Mouse (Mus musculus) limb, embryonic 13.5 days (tissue): Measurements from ENCODE around the gene Gm8104. TPM values are rescaled to one million over a fixed set of nuclear protein-coding genes. Genes with fewer than 3 reads are reported as not detected.
"Not testable (repeated sequence)": the region's sequence is repeated elsewhere in the genome, so short reads cannot be mapped to it uniquely, and the experiment has no call there.

Experiments
- ATAC-seq: fragments of 200-750 bp; cut with Nextera tagmentation; 2 replicates; pipeline ENCODE4 v1.8.0; 2017; ENCODE audit warnings: low read depth, moderate number of reproducible peaks, moderate TSS enrichment; ENCODE audit not compliant: low FRiP score
- H3K27ac ChIP-seq: fragments of 300-500 bp; sonication (generic); 2 replicates; pipeline ENCODE4 v1.5.1; 2015; ENCODE audit warnings: inconsistent platforms, mild to moderate bottlenecking, moderate library complexity
- H3K27me3 ChIP-seq: fragments of 300-500 bp; sonication (generic); 2 replicates; pipeline ENCODE4 v1.6.1; 2015; ENCODE audit warnings: mild to moderate bottlenecking, inconsistent platforms
- H3K36me3 ChIP-seq: fragments of 300-500 bp; sonication (generic); 2 replicates; pipeline ENCODE4 v1.6.1; 2015; ENCODE audit warnings: inconsistent platforms, mild to moderate bottlenecking, moderate library complexity
- H3K4me1 ChIP-seq: fragments of 300-500 bp; sonication (generic); 2 replicates; pipeline ENCODE4 v1.6.1; 2015; ENCODE audit warnings: inconsistent platforms
- H3K4me2 ChIP-seq: fragments of 300-500 bp; sonication (generic); replicated peaks from 2 replicates; pipeline ENCODE4 v1.6.1; 2015; ENCODE audit warnings: inconsistent platforms, mild to moderate bottlenecking, moderate library complexity
- H3K4me3 ChIP-seq: fragments of 300-500 bp; sonication (generic); 2 replicates; pipeline ENCODE4 v1.5.1; 2015; ENCODE audit warnings: moderate library complexity, mild to moderate bottlenecking, inconsistent platforms
- H3K9ac ChIP-seq: fragments of 300-500 bp; sonication (generic); 2 replicates; pipeline ENCODE4 v1.6.1; 2015; ENCODE audit warnings: mild to moderate bottlenecking, inconsistent platforms
- H3K9me3 ChIP-seq: fragments of 300-500 bp; sonication (generic); 2 replicates; pipeline ENCODE4 v1.6.1; 2016; ENCODE audit warnings: inconsistent platforms
- WGBS: fragments of 180-500 bp; shearing (Covaris S2); methylation state at CpG from one replicate; pipeline ENCODE4 v1.1.7; 2015; 5-methylcytosine and 5-hydroxymethylcytosine counted together
- polyA plus RNA-seq: library from polyadenylated mRNA; unstranded; fragments of >200 nt; fragmentation: Nextera tagmentation; extraction: Ambion mirVana; gene quantifications from 2 replicates; pipeline ENCODE4 v1.2.1, GENCODE M21; 2015

The Gm8104 gene
- polyA plus RNA-seq = 0.08 TPM in 1 of 2 replicates, not detected in the other

DNA sequence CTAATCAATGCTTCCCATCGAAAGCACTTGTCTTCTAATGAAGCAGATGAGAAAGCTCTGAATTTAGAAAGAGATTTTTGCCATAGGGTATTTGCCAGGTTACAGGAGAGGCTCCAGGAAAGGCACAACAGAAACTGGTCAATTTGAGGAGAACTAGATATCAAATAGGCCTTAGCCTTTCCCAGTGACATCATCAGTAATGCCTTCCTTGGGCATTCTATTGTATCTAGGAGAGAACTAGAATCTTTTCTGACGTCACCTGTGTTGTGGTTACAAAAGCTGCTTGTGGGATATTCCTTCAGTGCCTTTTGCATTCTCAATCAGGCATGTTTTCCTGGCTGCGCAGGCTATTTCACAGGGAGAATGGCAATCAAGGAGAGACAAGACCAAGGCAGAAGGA, at the start of gene Gm8104:
Gene Gm8104 (plus strand): TSS at position 301 of the 400 bp plus-strand sequence.
- H3K9me3 ChIP-seq, H3K9ac ChIP-seq, H3K27ac ChIP-seq, H3K4me2 ChIP-seq, H3K27me3 ChIP-seq, H3K36me3 ChIP-seq, H3K4me3 ChIP-seq, ATAC-seq, H3K4me1 ChIP-seq: not testable (repeated sequence)
- WGBS = 79% methylated on average over 3 of the region's 3 CpGs

- H3K27me3 ChIP-seq, H3K4me3 ChIP-seq, H3K27ac ChIP-seq, H3K4me1 ChIP-seq, H3K4me2 ChIP-seq, H3K36me3 ChIP-seq, ATAC-seq, H3K9me3 ChIP-seq, H3K9ac ChIP-seq: not testable (repeated sequence)
- 79% methylated on average over 3 of the region's 3 CpGs for WGBS
These were observed 42.3 kb upstream of the Gm8104 start for GRCm38 (mm10) chr14:43058063-43058462.

DNA sequence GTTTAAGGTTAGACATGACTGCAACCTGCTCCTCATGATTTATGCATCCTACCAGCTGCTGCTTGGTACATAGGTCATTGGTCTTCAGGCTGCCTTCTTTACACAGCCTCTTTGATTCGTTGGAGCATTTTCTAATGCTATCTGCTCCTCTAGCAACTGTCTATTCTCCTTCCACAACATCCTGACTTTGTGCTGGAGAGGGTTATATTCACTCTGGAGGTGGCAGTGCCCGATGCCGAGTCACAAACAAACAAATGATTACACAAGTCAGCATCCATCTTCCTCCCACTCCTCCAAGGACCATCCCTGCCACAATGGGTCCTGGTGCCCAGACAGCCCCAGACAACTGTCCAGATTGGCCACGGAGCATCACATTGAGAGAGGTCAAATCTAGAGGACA, 40.2 kb upstream of the Gm8104 start:
- H3K9ac ChIP-seq, H3K27me3 ChIP-seq, H3K36me3 ChIP-seq, H3K9me3 ChIP-seq, ATAC-seq, H3K27ac ChIP-seq, H3K4me3 ChIP-seq, H3K4me1 ChIP-seq, H3K4me2 ChIP-seq: not testable (repeated sequence)
- WGBS = 70% methylated on average over 4 of the region's 4 CpGs

DNA sequence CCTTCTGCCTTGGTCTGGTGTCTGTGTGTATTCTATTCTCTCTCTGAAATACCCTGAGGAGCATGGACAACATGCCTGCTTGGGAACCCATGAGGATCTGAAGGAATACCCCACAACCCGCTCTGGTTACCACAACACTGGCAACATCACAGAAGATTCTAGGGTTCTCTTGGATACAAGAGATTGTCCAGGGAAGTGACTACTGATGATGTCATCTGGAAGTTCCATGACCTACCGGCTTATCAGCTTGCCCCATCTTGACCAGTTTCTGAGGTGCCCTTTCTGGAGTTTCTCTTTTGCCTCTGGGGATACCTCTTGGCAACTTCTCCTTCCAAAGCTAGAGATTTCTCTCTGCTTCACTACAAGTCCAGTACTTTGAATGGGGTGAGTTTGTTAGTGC, 23.9 kb upstream of the Gm8104 start, which contains the start of gene Gm8094:
Gene Gm8094 (minus strand): TSS at position 101 of the 400 bp plus-strand sequence.
- ATAC-seq, H3K9me3 ChIP-seq, H3K4me1 ChIP-seq, H3K4me3 ChIP-seq, H3K27ac ChIP-seq, H3K9ac ChIP-seq, H3K4me2 ChIP-seq, H3K27me3 ChIP-seq, H3K36me3 ChIP-seq: not testable (repeated sequence)
- WGBS = 82% methylated on average over 2 of the region's 2 CpGs

- not testable (repeated sequence) for H3K36me3 ChIP-seq, H3K27ac ChIP-seq, H3K9me3 ChIP-seq, H3K4me1 ChIP-seq, H3K27me3 ChIP-seq, H3K4me3 ChIP-seq, H3K4me2 ChIP-seq, H3K9ac ChIP-seq, ATAC-seq
- 79% methylated on average over 1 of the region's 1 CpGs for WGBS
These were observed 15.3 kb upstream of the Gm8104 start for GRCm38 (mm10) chr14:43084936-43085730.

DNA sequence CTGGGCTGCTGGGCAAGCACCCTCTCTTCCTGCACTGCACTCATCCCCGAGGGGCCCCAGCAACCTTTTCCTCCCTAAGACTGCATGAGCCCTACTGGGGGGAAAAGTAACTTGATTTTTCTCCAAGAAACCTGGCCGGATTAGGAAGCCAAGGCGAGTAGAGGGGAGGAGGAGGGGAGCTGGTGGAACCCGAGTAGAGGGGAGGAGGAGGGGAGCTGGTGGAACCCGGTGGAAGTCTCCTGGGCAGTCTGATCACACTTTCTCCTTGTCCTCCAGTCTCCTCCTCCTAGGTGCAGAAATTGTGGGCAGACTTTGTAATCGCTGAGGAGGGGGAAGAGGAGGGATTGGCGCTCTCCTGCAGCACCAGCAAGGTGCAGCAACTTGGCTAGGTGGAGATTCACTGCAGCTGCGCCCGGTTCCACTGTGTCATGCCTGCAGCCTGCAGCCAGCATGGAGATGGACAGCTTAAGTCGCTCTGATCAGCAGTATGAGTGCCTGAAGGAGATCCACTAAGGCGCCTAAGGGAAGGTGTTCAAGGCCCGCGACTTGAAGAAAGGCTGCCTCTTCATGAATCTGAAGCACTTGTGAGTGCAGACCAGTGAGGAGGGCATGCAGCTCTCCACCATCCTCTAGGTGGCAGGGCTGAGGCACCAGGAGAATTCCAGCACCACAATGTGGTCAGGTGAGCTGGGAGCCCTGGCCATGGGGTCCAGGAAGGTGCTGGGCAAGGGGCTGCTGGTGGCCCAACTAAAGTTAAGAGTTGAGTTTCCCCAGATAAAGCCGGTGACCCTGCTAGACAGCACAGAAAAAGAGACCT, 11.1 kb upstream of the Gm8104 start:
- WGBS = 38% methylated on average over 1 of the region's 14 CpGs
- not testable (repeated sequence) for H3K27ac ChIP-seq, H3K4me2 ChIP-seq, H3K9ac ChIP-seq, H3K4me3 ChIP-seq, H3K36me3 ChIP-seq, H3K27me3 ChIP-seq, H3K9me3 ChIP-seq, ATAC-seq, H3K4me1 ChIP-seq

GRCm38 (mm10) chr14:43119673-43120072, 19.3 kb downstream of the Gm8104 start:
- H3K4me2 ChIP-seq, H3K9ac ChIP-seq, H3K27ac ChIP-seq, H3K4me3 ChIP-seq, H3K4me1 ChIP-seq, H3K27me3 ChIP-seq, H3K9me3 ChIP-seq, ATAC-seq, H3K36me3 ChIP-seq: not testable (repeated sequence)
- 85% methylated on average over 3 of the region's 3 CpGs for WGBS

DNA sequence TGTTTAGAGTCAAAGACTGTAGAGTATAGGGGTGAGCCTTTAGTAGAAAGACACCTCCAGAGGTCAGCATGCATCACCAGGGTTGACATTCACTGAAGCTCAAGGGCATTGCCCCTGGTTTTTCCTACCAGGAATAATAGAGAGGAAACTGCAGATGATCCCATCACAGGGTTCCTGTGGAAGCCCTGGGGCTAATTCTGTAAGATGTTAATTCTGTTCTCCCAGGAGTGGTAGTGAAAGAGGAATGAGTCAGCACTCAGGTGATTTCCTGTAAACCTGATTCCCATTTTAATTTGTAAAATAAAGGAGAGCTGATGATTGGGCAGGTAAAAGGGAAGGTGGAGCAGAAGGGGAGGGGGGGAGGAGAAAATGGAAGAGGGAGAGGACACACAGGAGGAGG, 25.9 kb downstream of the Gm8104 start:
- H3K27me3 ChIP-seq, H3K4me3 ChIP-seq, H3K9me3 ChIP-seq, H3K4me1 ChIP-seq, ATAC-seq, H3K9ac ChIP-seq, H3K27ac ChIP-seq, H3K4me2 ChIP-seq, H3K36me3 ChIP-seq: not testable (repeated sequence)

Other genes with a start within 250 kb of the Gm8104 start
- gene Gm21977, start 247.1 kb upstream of the Gm8104 start, polyA plus RNA-seq = not detected in 2 replicates
- gene Gm8082, start 107.0 kb upstream of the Gm8104 start, polyA plus RNA-seq = not detected in 2 replicates
- not detected in 2 replicates for gene Gm10376, start 85.0 kb upstream of the Gm8104 start, polyA plus RNA-seq
- not detected in 2 replicates for gene Gm8094, start 24.0 kb upstream of the Gm8104 start, polyA plus RNA-seq
- gene Gm7233, start 79.3 kb downstream of the Gm8104 start, polyA plus RNA-seq = not detected in 2 replicates
- not detected in 2 replicates for gene Gm8122, start 134.7 kb downstream of the Gm8104 start, polyA plus RNA-seq
- not detected in 2 replicates for gene Gm8126, start 158.0 kb downstream of the Gm8104 start, polyA plus RNA-seq
- gene Gm9732, start 174.4 kb downstream of the Gm8104 start, polyA plus RNA-seq = not detected in 2 replicates
- not detected in 2 replicates for gene Gm8127, start 193.2 kb downstream of the Gm8104 start, polyA plus RNA-seq
- not detected in 2 replicates for gene 1700001F09Rik, start 247.2 kb downstream of the Gm8104 start, polyA plus RNA-seq